Mouse (Mus musculus) ovary, postnatal 36 days (tissue): ENCODE data around the gene Dhdh.
"Not testable (repeated sequence)": the region's sequence is repeated elsewhere in the genome, so short reads cannot be mapped to it uniquely, and the experiment has no call there.

ENCODE experiments used
- DNase-seq: peaks from one replicate; pipeline ENCODE4 v3.0.0; 2022; ENCODE audit warnings: low spot score, mixed read lengths

The Dhdh gene

DNA sequence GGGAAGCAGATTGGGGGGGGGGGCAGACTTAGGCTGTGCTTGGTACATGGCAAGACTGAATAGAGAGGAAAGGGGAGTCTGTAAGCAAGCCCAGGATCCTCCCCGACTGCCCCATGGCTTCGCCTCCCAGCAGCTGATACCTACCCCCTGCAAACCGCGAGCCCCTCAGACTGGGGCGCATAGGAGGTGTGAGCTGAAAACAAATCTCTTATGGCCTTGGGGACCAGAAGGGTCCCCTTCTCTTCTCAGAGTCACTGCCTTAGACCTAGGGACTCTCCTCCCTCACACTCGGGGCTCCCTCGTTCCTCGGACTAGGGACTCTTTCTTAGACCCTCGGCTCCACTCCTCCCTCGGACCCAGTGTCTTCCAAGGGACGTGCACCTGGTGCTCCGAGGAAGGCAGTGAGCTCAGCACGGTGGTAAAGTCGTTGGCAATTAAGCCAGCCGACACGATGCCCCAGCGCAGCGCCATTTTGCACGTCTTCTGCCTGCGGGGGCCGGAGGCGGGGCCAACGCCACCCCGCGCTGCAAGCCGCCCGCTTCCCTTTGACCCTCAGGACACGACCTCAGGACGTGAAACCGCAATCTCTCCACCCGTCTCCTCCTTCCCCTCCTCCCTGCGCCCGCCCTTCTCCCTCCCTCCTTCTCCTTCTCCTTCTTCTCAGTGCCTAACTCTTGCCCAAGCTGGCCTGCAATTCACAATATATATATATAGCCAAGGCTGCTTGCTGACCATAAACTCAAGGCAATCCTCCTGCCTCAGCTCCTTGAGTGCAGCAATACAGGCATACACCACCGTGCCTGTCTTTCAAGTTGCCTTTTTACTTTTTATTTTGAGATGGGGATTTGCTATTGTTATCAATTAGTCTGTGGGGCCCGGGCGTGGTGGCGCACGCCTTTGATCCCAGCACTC, at the start of gene Dhdh:
Gene Dhdh, minus strand, starts transcription at position 513 of the 912 bp plus-strand sequence.
- peak; percentile 80 for DNase-seq

DNA sequence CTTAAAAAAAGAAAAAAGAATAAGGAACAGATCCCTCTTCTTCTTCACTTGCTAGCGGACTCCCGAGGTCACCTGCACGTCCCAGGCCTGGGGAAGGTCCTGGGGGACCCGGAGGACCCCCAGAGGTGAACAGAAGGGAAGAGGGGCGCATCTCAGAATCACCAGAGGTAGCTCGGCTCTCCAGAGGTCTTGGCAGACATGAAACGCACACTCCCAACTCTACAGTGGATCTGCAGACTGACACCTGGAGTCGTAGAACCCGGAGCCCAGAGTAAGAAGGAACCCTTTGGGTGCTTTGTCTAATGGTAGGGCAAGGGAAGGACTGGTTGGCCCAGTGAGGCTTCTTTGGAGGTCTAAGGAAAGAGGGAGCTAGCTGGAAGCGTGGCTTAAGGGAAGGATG, 49.0 kb upstream of the Dhdh start:
- DNase-seq: no peak

DNA sequence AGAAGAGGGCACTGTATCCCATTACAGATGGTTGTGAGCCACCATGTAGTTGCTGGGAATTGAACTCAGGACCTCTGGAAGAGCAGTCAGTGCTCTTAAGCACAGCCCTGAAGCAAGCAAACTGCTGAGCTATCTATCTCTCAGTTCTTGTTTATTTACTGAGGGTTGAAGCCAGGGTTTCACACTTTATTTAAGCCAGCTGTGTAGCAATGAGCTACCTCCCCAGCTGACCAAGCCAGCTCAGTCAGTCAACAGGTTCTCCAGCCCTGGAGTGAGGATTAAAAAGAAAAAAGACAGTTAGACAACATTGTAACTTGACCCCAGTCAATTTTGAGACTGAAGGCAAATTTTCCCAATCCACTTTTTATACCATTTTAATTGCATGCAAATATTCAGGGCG, 47.1 kb upstream of the Dhdh start:
- no peak for DNase-seq

DNA sequence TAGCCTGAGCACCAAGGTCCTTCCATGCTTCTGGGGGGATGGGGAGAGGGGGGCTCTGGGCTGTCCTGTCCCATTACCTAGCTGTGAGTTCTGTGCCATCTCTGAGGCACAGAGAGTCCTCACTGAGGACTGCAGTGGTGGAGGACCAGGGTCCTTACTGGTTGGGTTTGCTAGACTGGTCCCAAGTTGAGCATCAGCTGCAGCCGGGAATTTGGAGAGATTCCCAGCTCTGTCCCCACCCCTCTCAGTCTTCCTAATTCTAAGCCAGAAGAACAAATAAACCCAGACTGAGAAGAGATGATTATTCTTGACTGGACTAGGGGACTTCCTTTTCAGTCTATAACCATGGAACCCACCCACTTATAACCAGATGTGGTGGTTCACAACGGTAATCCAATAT, 42.0 kb upstream of the Dhdh start:
- no peak for DNase-seq

DNA sequence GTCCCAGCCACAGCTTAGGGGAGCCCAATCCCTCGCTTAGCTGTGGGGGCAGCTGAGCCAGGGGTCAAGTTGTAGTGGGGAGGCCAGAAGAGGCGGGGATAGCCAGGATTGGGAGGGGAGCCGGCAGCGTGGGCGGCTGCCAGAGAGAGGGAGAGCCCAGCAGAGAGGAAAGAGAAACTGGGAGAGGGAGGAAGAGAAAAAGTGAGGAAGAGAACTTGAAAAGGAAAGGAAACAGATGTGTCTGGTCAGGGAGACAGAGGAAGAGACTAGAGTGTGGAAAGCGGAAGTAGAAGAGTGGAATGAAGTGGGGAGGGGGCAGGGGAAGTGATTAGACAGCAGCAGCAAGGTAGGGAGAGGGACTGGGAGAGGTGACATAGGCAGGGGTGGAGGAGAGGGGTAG, 40.9 kb upstream of the Dhdh start:
- peak; percentile 38 for DNase-seq

DNA sequence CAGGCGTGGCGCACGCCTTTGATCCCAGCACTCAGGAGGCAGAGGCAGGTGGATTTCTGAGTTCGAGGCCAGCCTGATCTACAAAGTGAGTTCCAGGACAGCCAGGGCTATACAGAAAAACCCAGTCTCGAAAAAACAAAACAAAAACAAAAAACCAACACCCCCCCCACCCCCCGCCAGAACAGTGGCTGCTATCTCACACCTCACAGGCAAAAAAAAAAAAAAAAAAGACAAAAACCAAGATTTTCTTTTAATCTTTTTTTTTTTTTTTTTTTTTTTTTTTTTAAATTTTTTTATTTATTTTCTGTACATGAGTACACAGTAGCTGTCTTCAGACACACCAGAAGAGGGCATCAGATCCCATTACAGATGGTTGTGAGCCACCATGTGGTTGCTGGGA, 38.6 kb upstream of the Dhdh start:
- not testable (repeated sequence) for DNase-seq

DNA sequence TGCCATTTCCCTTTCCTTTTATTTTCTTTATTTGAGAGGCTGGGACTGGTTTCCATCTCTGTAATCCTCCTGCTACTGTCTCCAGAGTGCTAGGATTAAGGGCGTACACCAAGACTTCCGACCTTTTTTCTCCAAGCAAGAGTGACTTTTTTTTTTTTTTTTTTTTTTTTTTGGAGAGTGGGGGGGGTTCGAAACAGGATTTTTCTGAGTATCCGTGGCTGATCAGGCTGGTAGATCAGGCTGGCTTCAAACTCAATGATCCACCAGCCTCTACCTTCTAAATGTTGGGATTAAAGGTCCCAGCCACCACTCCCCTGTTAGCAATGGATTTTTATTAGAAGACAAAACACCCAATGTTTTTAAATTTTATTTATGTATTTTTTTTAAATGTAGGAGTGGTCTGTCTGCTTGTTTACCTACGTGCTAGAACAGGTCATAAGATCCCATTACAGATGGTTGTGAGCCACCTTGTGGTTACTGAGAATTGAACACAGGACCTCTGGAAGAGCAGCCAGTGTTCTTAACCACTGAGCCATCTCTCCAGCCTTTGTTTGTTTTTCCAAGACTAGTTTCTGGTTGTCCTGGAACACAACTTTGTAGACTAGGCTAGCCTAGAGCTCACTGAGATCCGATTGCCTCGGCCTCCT, 38.0 kb upstream of the Dhdh start:
- no peak for DNase-seq

DNA sequence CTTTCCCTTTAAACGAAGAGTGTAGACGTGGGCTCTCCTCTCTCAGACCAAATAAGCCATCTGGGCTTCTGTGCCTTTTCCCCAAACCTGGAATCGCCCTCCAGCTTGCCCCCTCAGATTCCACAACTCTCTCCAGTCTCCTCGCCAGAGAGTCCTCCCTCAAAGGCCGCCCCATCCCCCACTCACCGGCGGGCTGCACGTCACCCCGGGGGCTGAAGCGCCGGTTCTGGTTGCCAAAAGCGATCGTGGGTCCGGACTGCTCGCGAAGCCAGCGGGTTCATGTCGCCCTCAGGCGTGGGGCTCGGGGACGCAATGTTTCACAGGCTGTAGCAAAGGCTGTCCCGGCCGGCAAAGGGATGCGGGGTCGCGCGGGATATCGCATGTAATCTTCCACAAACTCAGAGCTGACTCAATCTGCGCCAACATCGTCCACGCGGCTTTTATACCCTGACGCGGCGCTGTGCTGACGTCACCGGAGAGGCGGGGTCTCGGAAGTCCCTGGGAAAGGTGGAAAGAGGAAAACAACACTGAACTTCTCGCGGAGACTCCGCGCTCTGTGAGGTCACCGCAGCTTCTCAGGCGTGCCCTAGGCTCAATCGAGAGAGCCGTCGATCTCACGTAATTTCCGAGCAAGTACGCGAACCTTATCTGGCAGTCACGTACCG, 37.3 kb upstream of the Dhdh start, which contains the start of the genes Ppp1r15a and Plekha4:
Gene Ppp1r15a, minus strand, starts transcription at position 460 of the 665 bp plus-strand sequence.
Gene Plekha4, plus strand, starts transcription at position 522 of the 665 bp plus-strand sequence.
- DNase-seq: peak; percentile 96

DNA sequence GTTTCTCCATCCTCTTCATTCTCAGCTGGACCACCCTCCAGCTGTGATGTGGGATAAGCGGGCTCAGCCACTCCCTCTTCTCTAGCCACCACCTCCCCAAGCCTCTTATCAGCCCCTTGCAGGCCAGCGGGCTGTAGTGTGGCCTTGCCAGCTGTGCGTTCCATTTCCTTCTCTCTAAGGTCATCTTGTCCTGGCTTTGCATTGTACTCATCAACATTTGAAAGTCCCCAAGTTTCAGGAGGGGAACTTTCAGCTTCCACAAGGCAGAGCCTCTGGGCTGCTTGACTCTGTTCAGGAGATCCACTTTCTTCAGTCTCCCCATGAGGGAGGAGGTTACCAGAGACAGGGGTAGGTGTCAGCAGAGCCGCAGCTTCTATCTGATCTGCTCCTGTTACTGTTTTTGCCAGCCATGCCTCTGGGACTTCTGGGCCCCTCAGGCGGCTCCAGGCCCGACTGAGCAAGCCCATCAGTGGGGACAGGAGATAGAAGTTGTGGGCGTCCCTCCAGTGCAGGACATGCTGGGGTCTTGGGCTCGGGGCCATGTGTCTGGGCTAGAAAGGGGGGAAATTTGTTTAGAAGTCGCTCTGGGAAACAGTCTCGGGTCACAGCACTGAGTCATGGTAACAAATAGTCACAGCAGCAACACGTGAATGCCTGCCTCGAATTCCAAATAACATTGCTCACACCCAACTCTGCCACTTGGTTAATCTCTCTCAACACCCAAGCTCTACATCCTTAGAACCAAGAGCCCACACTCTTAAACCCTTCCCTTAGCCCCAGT, 36.4 kb upstream of the Dhdh start:
- DNase-seq: peak; percentile 60

DNA sequence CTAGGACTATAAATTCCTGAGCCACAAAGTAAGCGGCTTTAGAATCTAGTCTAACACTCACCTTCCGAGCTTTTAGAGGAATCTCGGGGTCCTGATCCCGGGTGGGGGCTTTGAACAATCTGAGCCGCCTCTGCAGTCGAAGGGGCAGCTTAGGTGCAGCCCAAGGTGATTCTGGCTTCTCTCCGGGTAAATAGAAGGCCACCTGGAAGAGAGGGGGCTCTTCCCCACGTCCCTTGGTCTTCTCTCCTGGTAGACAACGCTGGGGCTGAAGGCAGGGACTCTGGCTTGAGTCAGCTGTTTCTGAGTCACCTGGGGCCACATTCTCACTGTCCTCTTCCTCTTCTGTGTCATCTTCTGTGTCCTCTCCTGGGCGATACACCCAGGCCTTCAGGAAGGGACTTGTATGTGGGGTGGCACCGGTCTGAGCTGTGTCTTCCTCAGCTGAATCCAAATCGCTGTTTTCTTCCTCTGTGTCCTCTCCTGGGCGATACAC, 35.1 kb upstream of the Dhdh start:
- no peak for DNase-seq

DNA sequence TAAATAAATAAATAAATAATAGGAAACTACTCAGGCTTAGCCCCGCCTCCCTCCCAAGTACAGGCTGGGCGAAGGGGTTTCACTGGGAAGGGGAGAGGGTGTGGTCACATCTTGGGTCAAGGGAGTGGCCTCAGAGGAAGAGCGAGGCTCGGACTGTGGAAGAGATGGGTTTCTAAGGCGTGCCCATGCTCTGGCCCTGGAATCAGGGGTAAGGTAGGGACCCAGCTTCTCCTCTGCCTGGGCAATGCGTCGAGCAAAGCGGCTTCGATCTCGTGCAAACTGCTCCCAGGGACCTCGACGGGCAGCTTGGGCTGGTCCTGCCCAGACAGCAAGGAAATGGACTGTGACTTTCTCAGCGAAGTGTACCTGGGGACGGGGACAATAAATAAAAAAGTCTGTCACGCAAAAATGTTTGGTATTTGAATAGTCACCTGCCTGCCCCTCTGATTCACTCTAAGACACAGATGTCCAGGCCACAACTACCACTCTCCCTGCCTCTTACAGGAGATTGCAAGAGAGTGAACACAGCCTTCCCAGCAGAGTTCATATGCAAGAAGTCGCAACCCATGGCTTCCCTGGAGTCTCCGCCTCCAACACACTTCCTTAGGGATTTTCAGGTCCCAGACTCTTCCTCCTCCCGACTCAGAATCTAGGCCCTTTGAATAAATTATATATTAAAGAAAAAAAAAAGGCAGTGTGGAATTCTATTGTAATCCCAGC, 34.5 kb upstream of the Dhdh start:
- no peak for DNase-seq

DNA sequence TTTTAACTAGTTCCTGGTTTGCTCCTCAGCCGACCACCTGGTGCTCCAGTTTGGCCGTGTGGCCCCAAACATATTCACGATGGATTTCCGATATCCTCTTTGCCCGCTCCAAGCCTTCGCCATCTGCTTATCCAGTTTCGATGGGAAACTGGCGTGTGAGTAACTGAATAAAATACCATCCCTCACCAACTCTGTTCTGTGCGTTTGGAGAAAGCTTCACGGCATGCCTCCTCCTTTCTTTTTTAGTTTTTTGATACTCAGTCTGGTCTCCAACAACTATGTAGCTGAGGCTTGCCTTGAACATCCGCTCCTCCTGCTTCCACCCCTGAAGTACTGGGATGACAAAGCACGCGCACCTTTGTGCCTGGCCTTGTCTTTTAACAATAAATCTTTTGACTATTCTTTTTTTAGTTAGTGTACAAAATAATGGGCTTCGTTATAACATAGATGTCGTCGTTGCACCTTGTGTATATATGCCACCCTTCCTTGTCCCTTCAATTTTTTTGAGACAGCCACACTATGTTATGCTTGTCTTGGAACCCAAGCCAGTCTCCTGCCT, 33.7 kb upstream of the Dhdh start:
- no peak for DNase-seq

DNA sequence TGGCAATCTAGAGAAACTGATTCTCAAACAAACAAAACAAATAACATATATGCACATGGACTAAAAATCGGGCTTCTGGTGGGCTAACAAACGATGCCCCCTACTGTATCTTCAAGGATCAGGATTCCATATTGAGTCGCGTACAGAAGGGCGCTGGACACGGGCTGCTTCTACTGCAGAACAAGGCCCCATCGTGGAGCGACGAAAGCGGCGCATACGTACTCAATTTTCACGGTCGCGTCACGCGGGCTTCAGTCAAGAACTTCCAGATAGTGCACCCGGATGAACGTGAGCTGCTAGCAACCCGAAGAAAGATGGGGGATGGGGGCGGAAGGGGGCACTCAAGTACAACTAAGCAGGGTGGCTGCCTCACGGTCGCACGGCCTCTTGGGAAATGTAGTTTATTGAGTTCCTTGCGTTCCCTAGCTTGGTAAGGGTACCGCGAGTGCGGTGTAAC, 33.2 kb upstream of the Dhdh start:
- DNase-seq: peak; percentile 78

DNA sequence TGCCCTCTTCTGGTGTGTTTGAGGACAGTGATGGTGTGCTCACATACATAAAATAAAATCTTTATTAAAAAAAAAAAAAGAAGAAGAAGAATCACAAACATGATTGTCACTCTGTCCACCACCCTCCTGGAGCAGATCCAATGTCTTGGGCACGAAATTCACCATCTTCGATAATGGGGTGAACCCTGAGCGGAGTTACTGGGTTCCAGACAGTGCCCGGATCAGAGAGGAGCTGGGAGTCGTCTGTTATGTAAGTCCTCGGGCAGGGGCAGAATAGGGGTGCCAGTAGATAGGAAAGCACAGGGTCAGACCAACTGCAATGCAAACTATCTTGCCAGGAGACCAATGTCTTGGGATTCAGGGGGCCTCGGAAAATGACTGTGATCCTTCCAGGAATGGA, 32.0 kb upstream of the Dhdh start:
- no peak for DNase-seq

DNA sequence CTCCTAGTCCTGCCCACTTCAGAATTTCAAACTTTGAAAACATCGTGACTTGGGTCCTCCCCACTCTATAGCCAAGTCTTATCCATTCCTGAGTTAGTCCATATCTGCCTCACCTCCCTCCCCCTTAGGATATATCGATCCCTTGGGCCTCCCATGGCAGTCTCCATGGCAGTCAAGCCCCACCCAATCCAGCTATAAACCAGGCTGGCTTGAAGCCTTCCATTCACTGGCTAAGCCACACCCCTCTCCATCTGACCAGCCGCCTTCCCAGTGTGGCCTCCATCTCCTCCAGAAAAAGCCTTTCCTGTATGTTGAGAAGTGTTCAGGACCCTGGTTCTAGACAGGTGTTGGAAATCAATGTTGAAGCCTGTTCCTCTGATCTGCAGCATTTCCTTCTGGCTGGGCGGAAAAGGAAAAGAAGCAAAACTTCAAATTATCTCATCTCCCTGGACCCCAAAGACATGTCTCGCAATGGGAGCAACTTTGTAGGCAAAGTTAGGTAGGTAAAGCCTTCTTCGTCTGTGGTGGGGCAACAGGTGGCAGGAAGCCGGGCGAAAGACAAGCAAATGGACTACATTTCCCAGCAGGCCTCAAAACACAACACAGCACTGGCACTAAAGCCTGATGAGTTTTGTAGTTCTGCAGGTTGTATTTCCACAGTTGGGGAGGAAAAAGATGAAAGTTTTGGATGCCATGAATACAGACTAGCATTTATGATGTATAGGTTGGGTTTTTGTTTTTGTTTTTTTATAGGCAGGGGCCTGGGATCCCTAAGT, 30.9 kb upstream of the Dhdh start:
- no peak for DNase-seq

DNA sequence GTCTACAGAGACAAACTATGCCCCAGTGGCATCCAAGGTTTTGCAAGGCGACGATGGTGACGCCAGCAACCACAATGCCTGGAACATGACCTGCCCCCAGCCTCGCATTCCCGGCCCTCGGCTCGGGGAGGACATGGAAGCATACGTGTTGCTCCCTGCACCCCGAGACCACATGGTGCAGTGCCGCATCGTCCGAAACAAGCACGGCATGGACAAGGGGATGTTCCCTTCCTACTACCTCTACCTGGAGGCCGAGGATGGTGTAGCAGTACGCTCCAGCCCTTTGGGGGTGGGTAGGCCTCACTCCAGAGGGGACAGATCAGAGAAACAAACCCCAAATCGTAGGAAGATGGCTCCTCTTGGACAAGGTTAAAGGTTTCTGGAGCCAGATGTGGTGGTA, 30.0 kb upstream of the Dhdh start:
- no peak for DNase-seq

DNA sequence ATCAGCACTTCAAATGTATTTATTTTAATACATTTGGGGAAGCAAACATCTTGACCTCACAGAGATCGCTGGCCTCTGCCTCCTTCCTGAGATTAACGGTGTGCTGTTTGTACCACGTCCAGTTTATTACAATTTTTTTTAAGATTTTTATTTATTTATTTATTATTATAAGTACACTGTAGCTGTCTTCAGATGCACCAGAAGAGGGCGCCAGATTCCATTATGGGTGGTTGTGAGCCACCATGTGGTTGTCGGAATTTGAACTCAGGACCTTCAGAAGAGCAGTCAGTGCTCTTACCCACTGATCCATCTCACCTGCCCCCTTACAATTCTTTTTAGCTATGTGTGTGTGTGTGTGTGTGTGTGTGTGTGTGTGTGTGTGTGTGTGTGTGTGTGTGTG, 28.2 kb upstream of the Dhdh start:
- not testable (repeated sequence) for DNase-seq

DNA sequence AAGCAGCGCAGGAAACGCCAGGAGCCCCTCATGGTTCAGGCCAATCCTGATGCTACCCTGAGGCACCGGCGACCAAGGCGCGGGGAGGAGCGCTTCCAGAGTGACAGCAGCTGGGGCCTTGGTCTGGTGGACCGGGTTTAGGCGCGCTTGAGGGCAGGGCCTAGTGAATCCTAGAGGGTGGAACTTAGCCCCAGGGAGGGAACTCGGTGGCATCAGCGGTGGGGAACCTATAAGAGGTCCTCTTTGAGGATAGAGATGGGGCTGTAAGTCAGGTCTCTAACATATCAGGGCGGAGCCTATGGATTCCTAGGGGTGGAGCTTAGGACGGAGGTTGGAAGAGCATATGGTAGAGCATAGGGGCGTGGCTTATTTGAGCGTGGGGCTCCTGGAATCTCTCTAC, 26.8 kb upstream of the Dhdh start:
- no peak for DNase-seq

DNA sequence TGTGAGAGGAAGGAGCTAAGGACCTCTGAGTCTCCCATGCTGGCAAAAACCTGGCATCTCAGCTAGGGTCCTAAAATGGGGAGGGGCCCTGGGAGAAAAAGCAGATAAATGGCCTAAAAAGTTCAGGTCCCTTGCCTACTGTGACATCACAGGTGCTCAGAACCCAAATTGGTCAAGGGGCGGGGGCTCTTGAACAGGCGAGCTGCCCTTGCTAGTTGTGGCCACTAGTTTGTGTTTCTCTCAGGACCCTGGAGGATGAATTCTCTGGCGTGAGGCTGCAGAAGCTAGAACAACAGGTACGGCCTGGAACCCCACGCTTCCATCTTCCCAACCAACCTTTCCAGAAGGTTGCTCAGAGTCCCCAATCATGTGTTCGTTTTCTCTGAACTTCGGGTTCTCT, 25.8 kb upstream of the Dhdh start:
- DNase-seq: no peak
